Mouse (Mus musculus): ENCODE measurements around the gene Dnajc9.

The Dnajc9 gene

GRCm38 (mm10) chr14:20388441-20389129 is at the start of gene Dnajc9:
TSS of gene Dnajc9 (minus strand) at chr14:20388910.
- peak; percentile 74 to 94 for DNase-seq (ENCODE audit: low spot score in 2 of 2)

GRCm38 (mm10) chr14:20436976-20437375 is 48.3 kb upstream of the Dnajc9 start:
- DNase-seq (ENCODE audit: low spot score in 2 of 2) = no peak

GRCm38 (mm10) chr14:20432420-20432819 is 43.7 kb upstream of the Dnajc9 start:
- DNase-seq (ENCODE audit: low spot score in 2 of 2) = no peak

GRCm38 (mm10) chr14:20431726-20432125 is 43.0 kb upstream of the Dnajc9 start:
- DNase-seq (ENCODE audit: low spot score in 2 of 2) = no peak

GRCm38 (mm10) chr14:20429833-20430232 is 41.1 kb upstream of the Dnajc9 start:
- DNase-seq (ENCODE audit: low spot score in 2 of 2) = no peak

GRCm38 (mm10) chr14:20428593-20428992 is 39.9 kb upstream of the Dnajc9 start:
- DNase-seq (ENCODE audit: low spot score in 2 of 2) = no peak

GRCm38 (mm10) chr14:20423046-20423445 is 34.3 kb upstream of the Dnajc9 start:
- no peak for DNase-seq (ENCODE audit: low spot score in 2 of 2)

- DNase-seq (ENCODE audit: low spot score in 2 of 2) = no peak
These were observed 33.5 kb upstream of the Dnajc9 start for GRCm38 (mm10) chr14:20422257-20422656.

GRCm38 (mm10) chr14:20400071-20400470 is 11.4 kb upstream of the Dnajc9 start:
- peak in 1 of 2 experiments; percentile 49 for DNase-seq (ENCODE audit: low spot score in 2 of 2)

GRCm38 (mm10) chr14:20398864-20399263 is 10.2 kb upstream of the Dnajc9 start:
- no peak for DNase-seq (ENCODE audit: low spot score in 2 of 2)

- DNase-seq (ENCODE audit: low spot score in 2 of 2) = no peak
These were observed 8.5 kb upstream of the Dnajc9 start for GRCm38 (mm10) chr14:20397220-20397619.

- peak; percentile 91 to 95 for DNase-seq (ENCODE audit: low spot score in 2 of 2)
These were observed 4.6 kb upstream of the Dnajc9 start, which contains the start of gene Mrps16 for GRCm38 (mm10) chr14:20393205-20393913. TSS of gene Mrps16 (minus strand) at chr14:20393634.

- DNase-seq (ENCODE audit: low spot score in 2 of 2) = no peak
These were observed 3.6 kb upstream of the Dnajc9 start for GRCm38 (mm10) chr14:20392326-20392725.

GRCm38 (mm10) chr14:20389446-20390079 is 853 bp upstream of the Dnajc9 start:
- no peak for DNase-seq (ENCODE audit: low spot score in 2 of 2)

- no peak for DNase-seq (ENCODE audit: low spot score in 2 of 2)
These were observed 8.8 kb downstream of the Dnajc9 start for GRCm38 (mm10) chr14:20379753-20380430.

- DNase-seq (ENCODE audit: low spot score in 2 of 2) = no peak
These were observed 9.5 kb downstream of the Dnajc9 start for GRCm38 (mm10) chr14:20379087-20379640.

- DNase-seq (ENCODE audit: low spot score in 2 of 2) = no peak
These were observed 10.2 kb downstream of the Dnajc9 start for GRCm38 (mm10) chr14:20378313-20379061.

- no peak for DNase-seq (ENCODE audit: low spot score in 2 of 2)
These were observed 11.6 kb downstream of the Dnajc9 start for GRCm38 (mm10) chr14:20377112-20377521.

GRCm38 (mm10) chr14:20371854-20372253 is 16.9 kb downstream of the Dnajc9 start:
- no peak for DNase-seq (ENCODE audit: low spot score in 2 of 2)

GRCm38 (mm10) chr14:20370798-20371197 is 17.9 kb downstream of the Dnajc9 start:
- DNase-seq (ENCODE audit: low spot score in 2 of 2) = no peak

GRCm38 (mm10) chr14:20368271-20368670 is 20.4 kb downstream of the Dnajc9 start:
- no peak for DNase-seq (ENCODE audit: low spot score in 2 of 2)

Data from left cerebral cortex, adult 9 months (tissue).